Mouse (Mus musculus): Measurements from ENCODE around the gene Cspg5.

DNA sequence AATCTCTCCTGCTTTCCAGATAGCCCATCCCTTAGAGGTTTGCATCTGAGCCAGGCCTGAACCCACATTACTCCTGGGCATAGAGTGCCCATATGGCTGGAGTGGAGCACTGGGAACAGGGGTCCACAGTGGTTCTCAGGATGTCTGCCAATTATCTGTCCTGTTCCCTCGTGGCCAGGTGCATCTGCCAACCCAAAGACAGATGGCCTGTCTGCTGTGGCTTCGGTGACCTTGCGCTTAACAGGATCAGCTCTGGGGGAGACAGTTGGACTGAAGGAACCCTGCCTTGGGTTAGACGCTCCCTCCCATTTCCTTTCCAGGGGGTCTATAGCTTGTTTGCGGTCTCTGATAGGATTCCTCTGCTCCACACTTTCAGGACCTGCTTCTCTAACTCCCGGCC, 15.1 kb downstream of the Cspg5 start:
- TF ChIP-seq POLR2A (IDR thresholded peaks at IDR 0.05; ENCODE audit: insufficient read length, low read depth) = no peak
- no peak for TF ChIP-seq USF1 (IDR thresholded peaks at IDR 0.05; ENCODE audit: low read depth)
- no peak for TF ChIP-seq MYOD1 (IDR thresholded peaks at IDR 0.05; ENCODE audit: control insufficient read depth in 1 of 3, insufficient read length in 2 of 3, low read depth in 2 of 3)
- no peak for TF ChIP-seq E2F4 (IDR thresholded peaks at IDR 0.05; ENCODE audit: insufficient read depth)
- no peak for TF ChIP-seq MAX (IDR thresholded peaks at IDR 0.05; ENCODE audit: low read depth)
- TF ChIP-seq CEBPB (IDR thresholded peaks at IDR 0.05; ENCODE audit: insufficient read depth, poor library complexity, severe bottlenecking) = no peak
- no peak for TF ChIP-seq SRF (IDR thresholded peaks at IDR 0.05; ENCODE audit: control insufficient read depth, insufficient read length, low read depth)
- no peak for TF ChIP-seq TCF12 (IDR thresholded peaks at IDR 0.05; ENCODE audit: insufficient read depth, poor library complexity, severe bottlenecking)
- no peak for TF ChIP-seq MYOG (IDR thresholded peaks at IDR 0.05; ENCODE audit: control insufficient read depth in 1 of 3, insufficient read depth in 1 of 3, insufficient read length in 2 of 3, low read depth in 2 of 3)
- TF ChIP-seq POLR2AphosphoS2 (IDR thresholded peaks at IDR 0.05; ENCODE audit: insufficient read length, low read depth) = no peak
- no peak for TF ChIP-seq TCF3 (IDR thresholded peaks at IDR 0.05; ENCODE audit: insufficient read length, low read depth)
- no peak for TF ChIP-seq REST (IDR thresholded peaks at IDR 0.05; ENCODE audit: insufficient read depth, insufficient read length)

All from myocyte (in vitro differentiated cells).